Mouse (Mus musculus) hindbrain, embryonic 14.5 days (tissue): ENCODE results near the gene Coro6. TPM values are rescaled to one million over a fixed set of nuclear protein-coding genes. Genes with fewer than 3 reads are reported as not detected.

Source experiments
- ATAC-seq: fragments of 200-750 bp; cut with Nextera tagmentation; 2 replicates; pipeline ENCODE4 v1.8.0; 2017; ENCODE audit warnings: moderate number of reproducible peaks, mild to moderate bottlenecking, moderate TSS enrichment, moderate library complexity; ENCODE audit not compliant: low FRiP score
- DNase-seq: peaks from one replicate; pipeline ENCODE4 v3.0.0-alpha.2; 2015; ENCODE audit warnings: low spot score
- H3K27ac ChIP-seq: fragments of 300-500 bp; sonication (generic); 2 replicates; pipeline ENCODE4 v1.5.1; 2014; ENCODE audit warnings: mild to moderate bottlenecking, moderate library complexity
- H3K27me3 ChIP-seq: fragments of 300-500 bp; sonication (generic); 2 replicates; pipeline ENCODE4 v1.6.1; 2014; ENCODE audit warnings: mild to moderate bottlenecking, low read length, mixed read lengths; ENCODE audit not compliant: control insufficient read depth, insufficient read depth
- H3K36me3 ChIP-seq: fragments of 300-500 bp; sonication (generic); replicated peaks from 2 replicates; pipeline ENCODE4 v1.6.1; 2014; ENCODE audit not compliant: control insufficient read depth, insufficient read depth
- H3K4me1 ChIP-seq: fragments of 300-500 bp; sonication (generic); replicated peaks from 2 replicates; pipeline ENCODE4 v1.6.1; 2014; ENCODE audit warnings: antibody characterized with exemption, low read length, mixed read lengths; ENCODE audit not compliant: control insufficient read depth, insufficient read depth
- H3K4me2 ChIP-seq: fragments of 300-500 bp; sonication (generic); replicated peaks from 2 replicates; pipeline ENCODE4 v1.6.1; 2014; ENCODE audit warnings: mild to moderate bottlenecking, moderate library complexity
- H3K4me3 ChIP-seq: fragments of 300-500 bp; sonication (generic); replicated peaks from 2 replicates; pipeline ENCODE4 v1.5.1; 2014; ENCODE audit warnings: mild to moderate bottlenecking, low read length
- H3K9ac ChIP-seq: fragments of 300-500 bp; sonication (generic); 2 replicates; pipeline ENCODE4 v1.6.1; 2014
- H3K9me3 ChIP-seq: fragments of 300-500 bp; sonication (generic); 2 replicates; pipeline ENCODE4 v1.6.1; 2016; ENCODE audit warnings: low read length; ENCODE audit not compliant: control insufficient read depth
- WGBS: fragments of 180-500 bp; shearing (Covaris S2); extraction: QIAGEN DNeasy Blood & Tissue Kit; methylation state at CpG from one replicate; pipeline ENCODE4 v1.1.7; 2014; 5-methylcytosine and 5-hydroxymethylcytosine counted together
- polyA plus RNA-seq: library from polyadenylated mRNA; unstranded; fragments of >200 nt; fragmentation: Nextera tagmentation; extraction: Ambion mirVana; gene quantifications from 2 replicates; pipeline ENCODE4 v1.2.1, GENCODE M21; 2014

Coro6 gene
- polyA plus RNA-seq, 1 experiment from 2014 or later = 0.82 TPM

DNA sequence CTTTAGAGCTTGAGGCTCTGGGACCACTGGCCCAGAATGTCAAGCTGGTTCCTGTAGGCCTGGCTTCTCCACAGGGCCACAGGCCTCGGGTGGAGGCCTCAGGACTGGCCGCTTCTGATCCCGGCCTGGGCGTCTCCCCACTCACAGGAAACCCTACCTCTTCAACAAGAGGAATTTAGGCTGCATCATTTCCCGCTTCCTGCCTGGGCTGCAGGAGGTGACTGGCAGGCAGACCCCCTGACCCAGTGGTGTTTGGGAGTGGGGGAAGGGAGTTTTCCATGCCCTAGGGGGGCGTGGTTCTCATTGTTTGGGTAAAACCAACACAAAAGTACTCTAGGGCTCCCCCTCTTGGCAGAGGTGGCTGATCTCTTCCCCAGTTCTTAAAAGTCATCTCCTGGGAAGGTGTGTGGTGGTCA lies 35.1 kb downstream of the Coro6 start:
- no peak overlapping the region for H3K9ac ChIP-seq
- no peaks in the 10 kb centered on the region for H3K27me3 ChIP-seq
- H3K4me3 ChIP-seq = no peak overlapping the region
- 21% methylated on average over 6 of the region's 6 CpGs for WGBS
- H3K27ac ChIP-seq = 0 out of 2 replicates have a peak overlapping the region, but pooled peaks have one; percentile 36
- H3K36me3 ChIP-seq = peaks cover 32% of the 10 kb centered on the region
- DNase-seq (no peak), ATAC-seq (no peak)
- H3K4me2 ChIP-seq = no peak overlapping the region
- H3K9me3 ChIP-seq = no peaks in the 10 kb centered on the region
- peaks cover 42% of the 10 kb centered on the region for H3K4me1 ChIP-seq

DNA sequence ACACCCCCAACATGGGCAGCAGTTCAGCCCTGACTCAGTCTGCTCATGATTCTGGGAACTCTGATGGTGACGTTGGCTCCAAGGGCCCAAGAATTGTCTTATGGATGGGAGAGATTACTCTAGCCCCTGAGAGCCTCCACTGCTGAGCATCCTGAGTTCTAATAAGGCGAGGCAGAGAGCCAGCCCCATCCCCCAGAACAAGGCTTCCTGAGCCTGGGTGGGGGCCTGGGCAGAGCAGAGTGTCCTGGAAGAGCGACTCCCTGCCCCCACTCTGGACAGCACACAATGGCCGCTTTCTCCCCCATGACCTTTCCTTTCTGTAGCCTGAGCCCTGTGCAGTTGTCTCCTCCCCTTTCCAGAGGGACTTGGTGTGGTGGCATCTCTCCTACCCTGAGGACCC lies 35.6 kb downstream of the Coro6 start:
- H3K4me3 ChIP-seq = no peak overlapping the region
- H3K9me3 ChIP-seq = no peaks in the 10 kb centered on the region
- H3K9ac ChIP-seq = 0 out of 2 replicates have a peak overlapping the region, but pooled peaks have one; percentile 28
- peaks cover 37% of the 10 kb centered on the region for H3K36me3 ChIP-seq
- no peak overlapping the region for H3K4me2 ChIP-seq
- H3K27me3 ChIP-seq = no peaks in the 10 kb centered on the region
- H3K27ac ChIP-seq = 0 out of 2 replicates have a peak overlapping the region, but pooled peaks have one; percentile 36
- WGBS = 22% methylated on average over 4 of the region's 4 CpGs
- ATAC-seq (no peak), DNase-seq (no peak)
- H3K4me1 ChIP-seq = peaks cover 38% of the 10 kb centered on the region

DNA sequence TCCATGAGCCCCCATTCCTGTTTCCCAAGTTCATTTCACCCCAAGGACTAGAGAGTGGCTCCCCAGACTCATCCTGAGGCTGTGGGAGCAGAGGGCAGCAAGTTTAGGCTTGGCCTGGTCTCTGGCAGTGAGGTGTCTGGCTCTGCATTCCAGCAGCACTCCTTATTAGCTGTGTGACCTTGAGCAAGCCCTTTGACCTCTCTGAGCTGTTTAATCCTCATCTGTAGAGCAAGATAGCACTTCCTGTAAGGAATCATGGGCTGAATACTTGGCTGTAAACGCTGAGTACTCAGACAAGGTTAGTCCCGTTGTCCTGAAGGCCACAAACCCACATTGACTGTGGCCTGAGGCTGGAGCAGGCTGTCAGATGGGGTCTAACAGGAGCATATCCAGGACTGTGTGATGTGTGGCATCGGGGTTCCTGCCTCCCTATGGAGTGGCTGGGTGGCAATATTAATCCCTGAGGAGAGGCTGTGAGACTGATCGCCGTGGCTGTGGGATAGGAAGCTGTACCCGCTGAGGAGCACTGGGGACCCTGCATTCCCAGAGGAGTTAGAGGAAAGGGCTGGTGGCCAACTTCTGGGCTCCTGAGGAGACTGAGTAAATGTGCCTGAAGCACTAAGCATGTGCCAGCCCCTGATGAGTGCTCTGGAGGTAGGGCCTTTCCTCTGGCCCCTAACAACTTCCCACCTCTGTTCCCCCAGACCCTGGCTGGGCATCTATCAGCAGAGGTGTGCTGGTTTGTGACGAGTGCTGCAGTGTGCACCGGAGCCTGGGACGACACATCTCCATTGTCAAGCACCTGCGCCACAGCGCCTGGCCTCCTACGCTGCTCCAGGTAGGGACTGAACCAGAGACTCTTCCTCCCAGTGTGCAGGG lies 36.3 kb downstream of the Coro6 start:
- no peaks in the 10 kb centered on the region for H3K27me3 ChIP-seq
- H3K4me3 ChIP-seq = no peak overlapping the region
- H3K9ac ChIP-seq = 0 out of 2 replicates have a peak overlapping the region, but pooled peaks have one; percentile 28
- no peaks in the 10 kb centered on the region for H3K9me3 ChIP-seq
- peaks cover 43% of the 10 kb centered on the region for H3K36me3 ChIP-seq
- peaks cover 38% of the 10 kb centered on the region for H3K4me1 ChIP-seq
- peak overlapping the region; percentile 35; the same call in 1 of the 2 replicates for H3K27ac ChIP-seq
- ATAC-seq = no peak
- 68% methylated on average over 12 of the region's 12 CpGs for WGBS
- no peak overlapping the region for H3K4me2 ChIP-seq
- no peak for DNase-seq

DNA sequence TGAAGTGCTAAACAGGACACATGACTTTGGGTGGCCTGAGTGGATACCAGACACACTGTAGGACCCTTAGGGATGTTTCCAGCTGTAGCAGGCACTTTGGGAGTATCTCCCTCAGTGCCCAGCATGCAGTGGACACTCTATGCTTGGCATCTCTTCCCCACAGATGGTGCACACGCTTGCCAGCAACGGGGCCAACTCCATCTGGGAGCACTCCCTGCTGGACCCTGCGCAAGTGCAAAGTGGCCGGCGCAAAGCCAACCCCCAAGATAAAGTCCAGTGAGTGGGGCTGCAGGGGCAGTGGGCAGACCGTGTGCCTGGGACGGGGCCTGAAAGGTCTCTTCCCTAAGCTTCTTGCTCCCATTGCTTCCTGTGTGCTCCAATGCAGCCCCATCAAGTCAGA lies 37.1 kb downstream of the Coro6 start:
- Histone ChIP-seq H3K4me2 (no peak overlapping the region), H3K27ac (no peak overlapping the region), H3K9ac (no peak overlapping the region), H3K4me1 (peaks cover 33% of the 10 kb centered on the region), H3K27me3 (no peaks in the 10 kb centered on the region), H3K36me3 (peaks cover 52% of the 10 kb centered on the region), H3K9me3 (no peaks in the 10 kb centered on the region), H3K4me3 (no peak overlapping the region)
- no peak for DNase-seq
- 82% methylated on average over 7 of the region's 7 CpGs for WGBS
- ATAC-seq = no peak

DNA sequence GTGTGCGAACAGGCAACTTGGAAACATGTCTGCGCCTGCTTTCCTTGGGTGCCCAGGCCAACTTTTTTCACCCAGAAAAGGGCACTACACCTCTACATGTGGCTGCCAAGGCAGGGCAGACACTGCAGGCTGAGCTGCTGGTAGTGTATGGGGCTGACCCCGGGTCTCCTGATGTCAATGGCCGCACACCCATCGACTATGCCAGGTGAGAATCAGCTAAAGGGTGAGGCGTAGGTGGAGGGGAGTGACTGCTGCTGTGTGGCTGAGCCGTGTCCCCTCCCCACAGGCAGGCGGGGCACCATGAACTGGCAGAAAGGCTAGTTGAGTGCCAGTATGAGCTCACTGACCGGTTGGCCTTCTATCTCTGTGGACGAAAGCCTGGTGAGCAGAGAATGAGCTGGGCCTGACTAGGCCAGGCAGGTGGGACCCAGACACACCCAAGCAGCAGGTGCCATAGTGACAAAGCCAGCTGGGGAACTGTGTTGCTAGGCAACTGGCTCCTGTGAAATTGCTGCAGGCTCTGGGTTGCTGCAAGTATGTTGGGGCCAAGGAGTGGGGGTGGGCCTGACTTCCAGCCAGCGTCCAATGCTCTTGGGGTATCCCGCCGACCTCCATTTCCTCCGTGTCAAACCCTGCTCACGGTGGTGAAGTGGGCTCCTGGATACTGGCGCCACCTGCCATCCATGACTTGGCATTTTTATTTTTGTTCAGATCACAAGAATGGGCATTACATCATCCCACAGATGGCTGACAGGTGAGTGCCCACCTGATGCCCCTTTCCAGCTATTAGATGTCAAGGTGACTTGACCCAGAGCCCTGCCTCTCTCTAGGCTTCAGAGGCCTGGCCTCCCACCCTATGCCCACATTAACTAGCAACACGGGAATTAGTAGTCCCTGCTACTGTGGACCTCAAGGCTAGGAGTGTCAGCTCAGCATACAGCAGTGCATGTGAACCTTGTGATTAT lies 38.4 kb downstream of the Coro6 start:
- H3K36me3 ChIP-seq = peaks cover 65% of the 10 kb centered on the region
- 0 out of 2 replicates have a peak overlapping the region, but pooled peaks have one; percentile 28 for H3K9ac ChIP-seq
- 70% methylated on average over 17 of the region's 17 CpGs for WGBS

DNA sequence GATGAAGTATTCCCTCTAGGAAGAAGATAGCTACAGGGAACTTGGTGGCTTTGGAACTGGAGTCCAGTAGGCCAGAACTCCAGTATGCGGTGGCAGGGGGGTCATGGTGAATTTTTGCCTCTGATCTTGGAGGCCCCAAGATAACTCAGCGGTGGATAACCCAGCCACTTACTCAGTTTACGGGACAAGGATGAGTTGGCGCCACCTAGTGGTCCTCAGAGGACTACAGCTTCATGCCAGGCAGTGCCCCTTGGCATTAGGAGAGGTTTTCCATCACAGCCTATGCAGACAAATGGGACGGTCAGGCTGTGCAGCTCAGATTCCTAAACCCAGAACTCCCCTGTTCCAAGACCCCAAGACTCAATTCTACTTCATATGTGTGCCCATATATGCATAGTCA lies 39.2 kb downstream of the Coro6 start:
- no peak for ATAC-seq
- 21% methylated on average over 5 of the region's 5 CpGs for WGBS
- no peaks in the 10 kb centered on the region for H3K9me3 ChIP-seq
- H3K27ac ChIP-seq = no peak overlapping the region
- H3K4me3 ChIP-seq = no peak overlapping the region
- peaks cover 18% of the 10 kb centered on the region; the same call in 1 of the 2 replicates for H3K4me1 ChIP-seq
- H3K27me3 ChIP-seq = no peaks in the 10 kb centered on the region
- H3K36me3 ChIP-seq = peaks cover 72% of the 10 kb centered on the region
- 0 out of 2 replicates have a peak overlapping the region, but pooled peaks have one; percentile 28 for H3K9ac ChIP-seq
- peak; percentile 82 for DNase-seq
- no peak overlapping the region for H3K4me2 ChIP-seq

More for the DNA sequence above, 38.4 kb downstream of the Coro6 start:
- Histone ChIP-seq H3K4me3 (no peak overlapping the region), H3K4me1 (peaks cover 21% of the 10 kb centered on the region; the same call in 1 of the 2 replicates), H3K27ac (no peak overlapping the region), H3K27me3 (no peaks in the 10 kb centered on the region), H3K9me3 (no peaks in the 10 kb centered on the region), H3K4me2 (no peak overlapping the region)
- DNase-seq (no peak), ATAC-seq (no peak)

DNA sequence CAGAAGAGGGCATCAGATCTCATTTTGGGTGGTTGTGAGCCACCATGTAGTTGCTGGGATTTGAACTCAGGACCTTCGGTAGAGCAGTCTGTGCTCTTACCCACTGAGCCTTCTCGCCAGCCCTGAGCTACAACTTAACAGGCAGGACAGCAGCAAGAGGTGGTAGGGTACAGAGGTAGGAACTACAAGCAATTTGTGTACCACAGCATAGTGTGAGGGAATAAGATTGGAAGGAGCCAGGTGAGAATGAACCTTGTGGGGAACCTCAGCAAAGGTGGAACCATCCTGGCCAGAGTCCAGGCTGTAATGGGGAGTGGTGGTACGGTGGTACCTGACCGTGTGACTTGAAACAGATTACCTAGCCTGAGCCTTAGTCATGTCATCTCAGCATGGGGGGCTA lies 39.8 kb downstream of the Coro6 start:
- no peak overlapping the region for H3K9ac ChIP-seq
- H3K4me1 ChIP-seq = peaks cover 18% of the 10 kb centered on the region; the same call in 1 of the 2 replicates
- peaks cover 78% of the 10 kb centered on the region for H3K36me3 ChIP-seq
- no peak overlapping the region for H3K27ac ChIP-seq
- no peaks in the 10 kb centered on the region for H3K9me3 ChIP-seq
- no peak overlapping the region for H3K4me3 ChIP-seq
- ATAC-seq (no peak), DNase-seq (no peak)
- no peaks in the 10 kb centered on the region for H3K27me3 ChIP-seq
- H3K4me2 ChIP-seq = no peak overlapping the region
- 92% methylated on average over 4 of the region's 4 CpGs for whole genome bisulfite sequencing

DNA sequence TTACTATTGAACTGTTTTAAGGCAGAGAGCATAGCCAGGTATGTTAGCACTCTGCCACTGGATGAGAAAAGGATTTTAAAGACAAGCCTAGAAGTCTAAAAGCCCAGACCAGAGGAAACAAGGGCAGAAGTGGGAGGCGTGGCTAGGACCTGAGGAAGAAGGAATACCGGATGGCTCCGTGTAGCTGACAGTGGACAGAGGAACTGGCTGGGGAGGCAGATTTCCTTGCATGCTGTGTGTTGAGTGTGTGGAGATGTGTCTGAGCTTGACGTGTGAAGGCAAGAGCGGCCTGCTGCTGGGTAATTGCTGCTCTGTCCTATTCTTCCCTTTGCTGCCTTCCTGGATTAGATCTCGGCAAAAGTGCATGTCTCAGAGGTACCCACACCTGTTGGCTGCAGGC lies 40.3 kb downstream of the Coro6 start:
- no peak overlapping the region for H3K27ac ChIP-seq
- no peak for DNase-seq
- H3K27me3 ChIP-seq = no peaks in the 10 kb centered on the region
- H3K36me3 ChIP-seq = peaks cover 83% of the 10 kb centered on the region
- peaks cover 18% of the 10 kb centered on the region; the same call in 1 of the 2 replicates for H3K4me1 ChIP-seq
- WGBS = 88% methylated on average over 6 of the region's 6 CpGs
- H3K4me3 ChIP-seq = no peak overlapping the region
- H3K9ac ChIP-seq = no peak overlapping the region
- no peaks in the 10 kb centered on the region for H3K9me3 ChIP-seq
- ATAC-seq = no peak
- no peak overlapping the region for H3K4me2 ChIP-seq

DNA sequence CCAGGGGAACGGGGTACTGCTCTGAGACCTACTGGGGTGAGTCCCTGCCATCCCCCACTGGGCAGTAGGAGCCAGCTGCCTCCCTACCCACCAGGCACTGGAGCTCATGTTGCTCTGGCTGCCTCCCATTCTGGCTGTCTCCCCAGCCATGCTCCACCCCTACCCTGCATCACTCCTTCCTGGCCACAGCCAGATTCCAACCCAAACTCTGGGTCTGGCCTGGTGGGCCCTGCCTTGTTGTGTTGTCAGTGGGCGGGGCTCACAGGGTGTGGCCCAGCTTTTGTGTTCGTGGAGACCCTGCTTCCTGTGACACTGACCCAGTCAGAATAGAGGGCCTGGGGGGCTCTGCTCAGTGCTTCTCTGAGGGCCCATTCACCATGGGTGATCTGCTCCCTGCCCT lies 41.3 kb downstream of the Coro6 start:
- Histone ChIP-seq H3K27me3 (no peaks in the 10 kb centered on the region), H3K9me3 (no peaks in the 10 kb centered on the region), H3K4me2 (no peak overlapping the region), H3K27ac (no peak overlapping the region), H3K9ac (no peak overlapping the region), H3K36me3 (peaks cover 85% of the 10 kb centered on the region), H3K4me1 (peaks cover 15% of the 10 kb centered on the region; the same call in 1 of the 2 replicates), H3K4me3 (no peak overlapping the region)
- DNase-seq (no peak), ATAC-seq (no peak)
- 62% methylated on average over 3 of the region's 3 CpGs for WGBS
